Mouse (Mus musculus) c-Kit-negative CD71-positive TER-119-positive erythroid progenitor cells, embryonic 14.5 days (primary cell): ENCODE measurements around the gene 1700029J07Rik.
A peak's percentile ranks its signal among the peaks of the same experiment; 100 is the strongest.

Experiments used
- DNase-seq: peaks from one replicate; pipeline ENCODE4 v3.0.0-alpha.2; 2013; ENCODE audit warnings: low read depth, low spot score

The 1700029J07Rik gene

GRCm38 (mm10) chr8:45975126-45975836 lies at the start of gene 1700029J07Rik, which contains the start of gene Ufsp2:
1700029J07Rik (minus strand) TSS chr8:45975252.
Ufsp2 (plus strand) TSS chr8:45975528.
- peak; percentile 93 for DNase-seq

GRCm38 (mm10) chr8:46024392-46024791 lies 49.3 kb upstream of the 1700029J07Rik start:
- no peak for DNase-seq

GRCm38 (mm10) chr8:46022758-46023157 lies 47.7 kb upstream of the 1700029J07Rik start:
- no peak for DNase-seq

- no peak for DNase-seq
These were observed 47.2 kb upstream of the 1700029J07Rik start for GRCm38 (mm10) chr8:46022203-46022602.

GRCm38 (mm10) chr8:46010746-46011680 lies 36.0 kb upstream of the 1700029J07Rik start:
- DNase-seq = no peak

GRCm38 (mm10) chr8:46010306-46010705 lies 35.3 kb upstream of the 1700029J07Rik start:
- DNase-seq = no peak

GRCm38 (mm10) chr8:46007050-46007672 lies 32.1 kb upstream of the 1700029J07Rik start:
- DNase-seq = no peak

GRCm38 (mm10) chr8:46005596-46005995 lies 30.5 kb upstream of the 1700029J07Rik start, which contains the start of gene Ankrd37:
Ankrd37 (minus strand) TSS chr8:46005707.
- DNase-seq = no peak

- DNase-seq = peak; percentile 95
These were observed 25.0 kb upstream of the 1700029J07Rik start for GRCm38 (mm10) chr8:45999784-46000705.

- DNase-seq = no peak
These were observed 24.2 kb upstream of the 1700029J07Rik start, which contains the start of gene Lrp2bp for GRCm38 (mm10) chr8:45999138-45999783. Lrp2bp (plus strand) TSS chr8:45999303.

GRCm38 (mm10) chr8:45998228-45998627 lies 23.2 kb upstream of the 1700029J07Rik start:
- DNase-seq = no peak

GRCm38 (mm10) chr8:45995576-45995975 lies 20.5 kb upstream of the 1700029J07Rik start:
- DNase-seq = no peak

GRCm38 (mm10) chr8:45994111-45994510 lies 19.1 kb upstream of the 1700029J07Rik start:
- DNase-seq = no peak

GRCm38 (mm10) chr8:45990631-45991310 lies 15.7 kb upstream of the 1700029J07Rik start:
- no peak for DNase-seq

GRCm38 (mm10) chr8:45988189-45988588 lies 13.1 kb upstream of the 1700029J07Rik start:
- no peak for DNase-seq

- DNase-seq = no peak
These were observed 11.6 kb upstream of the 1700029J07Rik start for GRCm38 (mm10) chr8:45986665-45987064.

- DNase-seq = no peak
These were observed 901 bp upstream of the 1700029J07Rik start for GRCm38 (mm10) chr8:45975837-45976468.

- DNase-seq = no peak
These were observed 1.0 kb downstream of the 1700029J07Rik start for GRCm38 (mm10) chr8:45973988-45974505.

GRCm38 (mm10) chr8:45970894-45971293 lies 4.2 kb downstream of the 1700029J07Rik start:
- no peak for DNase-seq
